Mouse (Mus musculus) B cell, adult 2 months (primary cell): ENCODE measurements at regions not wholly inside any gene's neighbourhood (a gene's known extent, or its start where the extent isn't known, plus 50 kb on each side); places are given as distances from the start of the nearest gene placed in this dataset.

Source experiments
- DNase-seq, 2 experiments: peaks; one replicate each; pipeline ENCODE4 v3.0.0; 2022

DNA sequence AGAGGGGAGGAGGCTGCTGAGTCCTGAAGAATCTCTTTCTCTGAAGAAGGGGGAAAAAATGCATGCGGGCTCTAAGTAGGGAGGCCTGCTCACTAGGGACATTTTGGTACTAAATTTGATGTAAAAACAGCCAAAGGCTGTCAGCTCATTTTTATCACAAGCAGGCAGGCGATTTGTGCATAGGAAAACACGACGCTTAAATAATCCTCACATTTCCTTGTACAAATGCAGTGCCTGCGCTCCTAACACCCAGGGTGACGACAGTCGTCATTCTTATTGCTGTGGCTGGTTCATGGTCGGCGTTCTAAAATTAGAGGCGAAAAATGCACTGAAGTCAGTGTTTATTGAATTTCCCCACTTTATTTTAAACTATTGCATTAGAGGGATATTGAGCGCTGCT, 650.6 kb downstream of the Pdcd6ip start:
- DNase-seq, result no peak

DNA sequence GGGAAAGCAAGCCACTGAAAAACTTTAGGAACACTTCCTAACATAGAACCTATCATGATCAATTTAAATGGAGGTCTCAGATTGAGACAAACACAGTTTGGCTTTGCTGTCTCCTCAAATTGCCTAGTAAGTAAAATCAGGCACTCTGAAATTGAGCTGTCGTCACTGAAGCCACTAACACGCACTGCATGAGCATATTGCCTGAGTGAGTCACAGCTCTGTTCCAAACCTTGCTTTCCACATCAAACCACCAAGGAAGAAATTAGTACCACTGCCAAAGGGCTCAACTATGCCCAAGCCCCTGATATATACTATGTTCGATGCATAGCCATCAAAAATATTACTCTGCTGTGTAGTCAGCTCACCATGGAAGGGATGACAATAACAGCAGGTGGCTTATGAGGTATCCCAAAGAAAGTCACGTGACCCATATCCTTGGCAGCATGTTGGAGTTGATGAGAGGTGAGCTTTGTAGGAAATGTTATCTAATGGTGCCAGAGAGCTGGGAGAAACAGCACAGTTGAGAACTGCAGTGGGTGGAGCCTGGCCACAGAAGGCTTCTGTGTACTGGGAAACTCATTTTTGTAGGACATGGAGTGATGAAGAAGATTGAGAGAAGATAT, 663.4 kb downstream of the Pdcd6ip start:
- no peak for DNase-seq

DNA sequence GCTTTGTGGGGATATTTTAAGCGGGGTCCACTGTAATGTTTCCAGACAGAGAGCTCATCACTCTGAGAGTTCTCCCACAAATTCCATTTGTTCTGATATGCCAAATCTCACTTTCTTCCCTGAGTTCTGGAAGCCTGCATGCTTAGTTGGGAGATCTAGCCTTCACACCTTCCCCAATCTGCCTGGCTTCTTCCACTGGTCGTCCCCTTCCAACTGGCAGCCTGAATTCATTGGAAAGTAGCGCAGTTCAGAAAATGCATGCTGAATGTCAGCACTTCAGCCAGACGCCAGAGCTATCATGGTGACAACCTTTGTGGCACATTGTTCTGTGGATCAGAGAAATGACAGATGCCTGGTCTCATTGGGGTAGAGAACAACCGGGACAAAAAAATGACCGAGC, 667.2 kb downstream of the Pdcd6ip start:
- DNase-seq, result no peak

GRCm38 (mm10) chr9:113033996-113034395, 674.1 kb downstream of the Pdcd6ip start:
- no peak for DNase-seq

- DNase-seq, result no peak
Measured at GRCm38 (mm10) chr9:113029091-113029490, 679.0 kb downstream of the Pdcd6ip start.

DNA sequence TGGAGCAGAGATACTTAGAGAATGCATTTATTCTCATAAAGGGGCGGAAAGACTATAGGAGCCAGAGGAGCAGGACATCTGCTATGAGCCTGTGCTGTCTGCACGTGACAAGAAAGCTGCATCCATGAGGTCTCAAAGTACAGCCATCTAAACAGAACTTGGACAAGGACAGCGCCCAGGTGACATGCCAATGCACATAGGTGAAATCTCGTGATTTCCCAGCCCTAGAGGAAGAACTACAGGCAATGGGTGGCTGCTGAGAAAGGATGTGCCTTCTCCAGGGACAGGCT, 681.2 kb downstream of the Pdcd6ip start:
- no peak for DNase-seq

DNA sequence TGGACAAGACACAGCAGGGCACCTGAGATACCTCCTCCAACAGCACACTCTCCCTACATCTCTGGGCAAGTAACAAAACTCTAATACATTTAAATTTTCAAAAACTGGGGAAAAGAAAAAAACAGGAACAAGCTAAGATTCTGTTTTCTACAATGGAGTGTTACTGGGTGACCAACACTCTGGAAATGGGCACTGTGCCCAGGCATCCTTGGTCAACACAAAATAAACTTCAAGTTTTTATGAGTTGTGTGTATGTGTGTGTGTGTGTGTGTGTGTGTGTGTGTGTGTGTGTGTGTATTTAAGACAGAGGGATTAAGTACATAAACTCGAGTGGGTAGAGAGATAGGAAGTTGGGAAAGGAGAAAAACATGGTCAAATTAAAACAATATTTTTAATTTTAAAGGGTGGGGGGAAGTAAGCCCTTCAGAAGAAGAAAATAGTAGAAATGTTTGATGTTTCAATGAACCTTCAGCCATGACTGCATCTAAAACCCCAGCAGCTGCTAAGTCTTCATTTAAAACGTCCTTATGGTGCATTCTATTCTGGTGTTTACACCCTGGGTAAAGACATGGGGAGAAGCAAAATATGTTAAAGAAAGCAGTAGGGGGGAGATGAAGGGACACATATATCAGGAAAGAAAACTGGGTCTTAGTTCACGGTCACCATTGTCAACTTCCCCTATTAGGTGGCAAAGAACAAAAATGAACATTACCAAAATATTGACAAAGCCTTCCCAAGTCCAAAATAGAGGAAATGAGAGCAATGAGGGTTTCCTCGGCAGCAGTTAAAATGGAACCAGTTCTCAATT, 681.8 kb downstream of the Pdcd6ip start:
- DNase-seq, result no peak

- no peak for DNase-seq
Measured at GRCm38 (mm10) chr9:113021866-113022645, 686.0 kb downstream of the Pdcd6ip start.

- DNase-seq, result no peak
Measured at GRCm38 (mm10) chr9:113019576-113019975, 688.5 kb downstream of the Pdcd6ip start.

DNA sequence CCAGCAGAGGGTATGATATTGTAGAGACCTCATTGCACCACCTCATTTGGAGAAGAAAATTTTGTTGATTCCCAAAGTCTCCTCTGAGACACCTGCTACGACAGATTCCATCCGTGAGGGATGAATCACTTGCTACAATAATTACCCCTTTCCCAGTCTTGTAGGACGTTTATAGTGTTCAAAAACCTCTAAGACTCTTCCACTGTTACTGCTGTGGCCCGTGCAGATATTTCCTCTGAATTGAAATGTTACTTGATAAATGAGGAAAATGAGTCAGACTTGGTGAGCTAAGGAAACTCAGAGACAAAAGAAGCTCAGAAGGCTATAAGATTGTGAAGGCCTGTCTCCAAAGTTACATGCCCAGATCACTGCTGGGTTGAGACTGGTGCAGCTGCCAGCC, 700.0 kb downstream of the Pdcd6ip start:
- DNase-seq, result no peak

- no peak for DNase-seq
Measured at GRCm38 (mm10) chr9:112996204-112996603, 711.9 kb downstream of the Pdcd6ip start.

DNA sequence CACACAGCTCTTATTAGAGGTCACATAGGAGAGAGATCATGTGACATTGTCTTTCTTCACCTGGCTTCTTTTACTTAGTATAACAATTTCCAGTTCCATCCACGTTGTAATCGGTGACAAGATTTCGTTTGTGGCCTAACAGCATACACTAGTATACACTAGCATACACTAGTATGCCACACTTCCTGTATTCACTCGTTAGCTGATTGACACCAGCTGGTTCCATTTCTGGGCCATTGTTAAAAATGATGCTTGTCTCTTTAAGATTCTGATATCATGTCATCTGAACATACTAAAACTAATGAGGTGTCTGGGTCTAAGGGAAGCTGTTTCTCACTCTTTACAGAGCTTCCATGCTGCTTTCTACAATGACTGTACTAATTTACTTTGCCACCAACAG, 713.3 kb downstream of the Pdcd6ip start:
- no peak for DNase-seq

GRCm38 (mm10) chr9:112993627-112994026, 714.4 kb downstream of the Pdcd6ip start:
- no peak for DNase-seq

DNA sequence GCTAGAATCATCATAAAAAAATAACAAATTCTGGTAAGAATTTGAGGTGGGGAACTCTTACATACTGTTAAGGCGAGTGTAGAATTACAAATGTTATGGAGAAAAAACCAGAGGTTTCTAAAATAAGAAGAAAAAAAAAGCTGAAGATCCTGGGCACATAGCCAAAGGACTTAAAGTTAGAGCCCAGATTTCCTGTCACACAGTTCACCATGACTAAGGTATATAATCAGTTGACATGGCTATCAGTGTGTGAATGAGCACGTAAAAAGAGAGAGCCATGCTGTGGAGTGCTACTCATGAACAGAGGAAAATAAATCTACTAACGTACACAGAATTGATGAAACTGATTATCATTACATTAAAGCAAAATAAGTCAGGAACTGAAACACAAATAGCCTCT, 715.1 kb downstream of the Pdcd6ip start:
- no peak for DNase-seq

DNA sequence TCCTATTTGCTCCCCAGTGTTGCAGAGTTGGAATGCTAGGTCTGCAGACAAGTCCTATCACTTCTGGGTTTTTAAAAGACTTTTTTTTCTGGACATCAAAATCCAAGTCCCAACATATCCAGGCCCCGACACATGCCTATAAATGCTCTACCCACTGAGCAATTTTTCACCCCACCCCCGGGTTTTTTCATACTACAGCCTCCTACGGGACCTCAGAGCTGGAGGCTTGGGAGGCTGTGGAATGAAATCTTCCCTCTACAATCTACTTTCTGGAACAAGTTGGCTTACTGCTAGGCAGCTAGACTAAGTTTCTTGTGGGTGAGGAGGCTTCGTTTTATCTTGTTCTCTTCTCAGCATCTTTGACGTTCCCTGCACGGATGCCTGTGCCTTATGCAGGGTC, 724.7 kb downstream of the Pdcd6ip start:
- DNase-seq, result no peak

DNA sequence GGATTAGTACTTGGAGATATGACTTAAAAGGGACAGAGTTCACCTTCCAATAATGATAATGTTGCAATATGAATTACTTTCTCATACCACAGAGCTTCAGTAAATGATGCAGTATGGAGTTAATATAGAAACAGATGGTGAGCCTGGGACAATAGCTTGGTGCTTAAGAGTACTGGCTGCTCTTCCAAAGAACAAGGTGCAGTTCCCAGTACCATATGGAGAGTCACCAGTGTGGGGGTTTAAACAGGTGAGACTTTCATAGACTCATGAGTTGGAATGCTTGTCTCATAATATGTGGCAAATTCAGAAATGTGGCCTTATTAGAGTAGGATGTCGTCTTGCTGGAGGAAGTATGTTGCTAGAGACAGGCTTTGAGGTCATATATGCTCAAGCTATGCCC, 715.8 kb upstream of the Arpp21 start:
- DNase-seq, result no peak

DNA sequence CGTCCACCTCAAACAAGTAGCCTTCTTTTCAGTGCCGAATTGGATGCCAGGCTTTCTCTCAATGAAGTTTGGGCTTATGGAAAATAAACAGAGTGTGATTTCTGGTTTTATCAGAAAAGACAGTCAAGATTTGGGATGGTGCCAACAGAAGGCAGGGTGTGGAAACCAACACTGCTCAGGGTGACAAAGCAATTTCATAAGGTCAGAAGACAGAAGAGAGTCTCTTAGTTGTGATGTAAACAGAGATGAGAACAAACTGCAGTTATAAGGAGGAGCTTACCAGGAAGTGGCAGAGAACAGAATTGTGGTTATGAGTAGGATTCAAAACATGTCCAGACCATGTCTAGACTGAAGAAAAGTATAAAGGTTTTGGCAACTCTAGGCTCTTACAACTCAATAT, 714.3 kb upstream of the Arpp21 start:
- DNase-seq, result no peak

DNA sequence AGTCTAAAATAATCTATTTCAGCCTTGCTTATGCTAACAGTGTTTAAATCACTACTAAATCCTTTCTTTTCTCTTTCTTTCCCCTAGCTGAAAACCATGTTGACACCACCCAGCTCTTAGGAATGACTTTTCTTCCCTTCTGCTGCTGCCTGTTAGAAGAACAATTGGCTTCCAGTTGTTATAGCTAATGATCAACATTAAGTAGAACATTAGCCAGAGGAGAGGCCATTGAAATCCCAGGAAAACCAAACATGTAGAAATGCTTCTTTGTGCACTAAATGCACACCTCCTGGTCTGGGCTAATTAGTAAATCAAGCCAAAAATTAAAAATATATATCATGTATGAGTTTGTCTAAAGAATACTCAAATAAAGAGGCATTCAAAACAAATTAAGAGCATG, 703.0 kb upstream of the Arpp21 start:
- no peak for DNase-seq

- DNase-seq, result no peak
Measured at GRCm38 (mm10) chr9:112909311-112910101, 673.8 kb upstream of the Arpp21 start.

DNA sequence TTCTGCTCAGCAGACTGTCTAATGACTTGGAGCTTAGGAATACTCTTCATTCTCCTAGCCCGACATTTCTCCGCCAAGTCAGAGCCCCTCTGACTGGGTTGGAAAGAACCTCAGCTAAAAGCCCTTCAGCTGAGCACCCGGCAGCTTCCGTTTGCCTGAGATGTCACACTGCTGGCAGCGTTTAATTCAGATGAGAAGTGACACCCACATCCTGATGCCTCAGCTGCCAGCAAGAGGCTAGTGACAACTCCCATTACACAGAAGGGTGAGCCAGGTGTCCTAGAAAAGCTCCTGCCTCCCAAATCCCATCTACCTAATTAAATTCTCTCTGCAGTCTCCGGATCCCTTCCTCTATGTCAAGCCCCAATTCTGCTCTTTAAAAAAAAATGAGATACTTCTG, 670.2 kb upstream of the Arpp21 start:
- DNase-seq, result no peak

DNA sequence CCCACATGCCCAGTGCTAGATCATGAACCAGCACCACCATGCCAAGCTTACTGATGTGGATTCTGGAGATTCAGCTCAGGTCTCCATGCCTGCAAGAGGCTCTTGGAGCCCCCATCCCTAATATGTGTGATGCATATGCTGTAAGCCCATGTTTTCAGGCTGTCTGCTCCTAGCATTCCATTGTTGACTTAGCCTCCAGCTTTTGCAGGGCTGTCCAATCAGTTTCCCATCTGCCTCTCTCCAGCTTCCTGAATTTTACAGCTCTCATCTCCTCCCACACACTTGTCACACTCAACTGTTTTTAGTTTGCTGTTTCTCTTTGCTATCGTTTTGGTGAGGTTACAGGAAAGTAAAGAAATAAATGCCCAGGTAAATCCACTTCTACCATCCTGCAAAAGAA, 629.2 kb upstream of the Arpp21 start:
- no peak for DNase-seq

DNA sequence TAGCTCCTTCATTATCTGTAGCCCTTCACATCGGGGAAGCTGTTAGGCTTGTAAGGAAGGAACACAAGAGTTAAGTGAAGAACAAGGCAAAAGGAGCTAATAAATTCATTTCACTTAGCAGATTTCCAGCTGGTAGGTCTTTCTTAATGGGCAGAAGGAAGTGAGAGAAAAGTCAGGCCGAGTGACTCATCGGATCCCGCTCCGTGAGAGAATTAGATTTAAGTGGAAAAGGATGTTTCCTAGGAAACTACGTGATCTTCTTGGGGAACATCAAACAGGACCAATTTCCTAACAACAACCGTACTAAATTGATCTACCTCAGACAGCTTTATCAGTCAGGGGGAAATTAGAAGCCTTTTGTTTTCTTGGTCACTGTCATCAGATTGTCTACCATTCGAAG, 625.4 kb upstream of the Arpp21 start:
- DNase-seq, result no peak

DNA sequence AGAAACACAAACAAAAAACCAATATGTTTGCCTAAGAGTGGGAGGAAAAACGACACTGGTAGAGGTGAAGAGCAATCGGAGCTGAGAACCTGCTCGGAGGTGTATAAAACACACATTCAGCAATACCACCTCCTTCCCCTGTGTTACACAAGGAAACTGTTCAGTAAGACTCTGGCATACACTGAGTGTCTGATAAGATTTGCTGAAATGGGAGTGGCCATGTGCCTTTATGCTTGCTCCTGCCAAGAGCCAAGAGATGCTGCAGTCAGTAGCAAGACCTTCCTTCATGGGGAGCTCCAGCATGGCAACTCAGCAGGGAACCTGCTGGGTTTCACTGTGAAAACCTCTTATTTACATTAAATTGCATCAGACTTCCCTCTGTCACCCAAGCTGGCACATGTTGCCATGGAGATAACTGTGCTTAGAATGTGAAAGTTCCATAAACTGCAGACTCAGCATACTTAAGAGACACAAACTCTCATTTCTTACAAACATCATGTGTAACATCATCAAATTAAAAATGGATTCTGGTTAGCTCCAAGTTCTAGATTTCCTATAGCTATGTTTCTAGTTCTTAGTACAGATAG, 624.7 kb upstream of the Arpp21 start:
- DNase-seq, result no peak
